Mouse (Mus musculus): Measurements from ENCODE around the gene Bloc1s3. TPM values are rescaled to one million over a fixed set of nuclear protein-coding genes. Genes with fewer than 3 reads are reported as not detected.

The Bloc1s3 gene
- total and polyA plus RNA-seq, 2 experiments from 2014 or later = 5.1 to 17.3 TPM

DNA sequence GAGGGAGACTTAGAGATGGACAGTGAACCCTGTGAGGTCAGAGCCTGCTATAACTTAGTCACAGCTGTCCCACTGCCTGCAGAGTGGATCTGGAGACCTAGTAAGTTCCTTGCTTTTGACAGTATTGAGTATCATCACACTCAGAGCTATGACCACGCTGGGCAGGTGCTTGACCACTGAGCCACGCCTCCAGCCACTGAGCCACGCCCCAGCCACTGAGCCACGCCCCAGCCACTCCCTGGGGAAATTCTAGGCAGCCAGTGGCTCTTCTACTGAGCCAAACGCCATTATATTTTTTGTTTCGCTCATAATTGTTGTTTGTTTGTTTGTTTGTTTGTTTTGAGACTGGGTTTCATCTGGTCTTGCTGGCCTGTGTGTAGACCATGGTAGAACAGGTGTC lies 40.5 kb downstream of the Bloc1s3 start:
- Histone ChIP-seq H3K4me2 (ENCODE audit: low read depth) (no peak overlapping the region), H3K36me3 (ENCODE audit: insufficient read depth) (no peaks in the 10 kb centered on the region), H3K4me3 (ENCODE audit: low read depth, low read length) (no peak overlapping the region), H3K9ac (no peak overlapping the region), H3K27me3 (ENCODE audit: insufficient read depth, low read length) (peaks cover 36% of the 10 kb centered on the region), H3K27ac (ENCODE audit: low read depth, low read length) (no peak overlapping the region), H3K9me3 (ENCODE audit: low read length) (no peaks in the 10 kb centered on the region), H3K4me1 (ENCODE audit: insufficient read depth) (no peaks in the 10 kb centered on the region)
- 51% methylated on average over 6 of the region's 6 CpGs for WGBS
- DNase-seq (no peak), ATAC-seq (no peak)
- TF ChIP-seq CTCF (IDR thresholded peaks at IDR 0.05; ENCODE audit: low read depth) = no peak

DNA sequence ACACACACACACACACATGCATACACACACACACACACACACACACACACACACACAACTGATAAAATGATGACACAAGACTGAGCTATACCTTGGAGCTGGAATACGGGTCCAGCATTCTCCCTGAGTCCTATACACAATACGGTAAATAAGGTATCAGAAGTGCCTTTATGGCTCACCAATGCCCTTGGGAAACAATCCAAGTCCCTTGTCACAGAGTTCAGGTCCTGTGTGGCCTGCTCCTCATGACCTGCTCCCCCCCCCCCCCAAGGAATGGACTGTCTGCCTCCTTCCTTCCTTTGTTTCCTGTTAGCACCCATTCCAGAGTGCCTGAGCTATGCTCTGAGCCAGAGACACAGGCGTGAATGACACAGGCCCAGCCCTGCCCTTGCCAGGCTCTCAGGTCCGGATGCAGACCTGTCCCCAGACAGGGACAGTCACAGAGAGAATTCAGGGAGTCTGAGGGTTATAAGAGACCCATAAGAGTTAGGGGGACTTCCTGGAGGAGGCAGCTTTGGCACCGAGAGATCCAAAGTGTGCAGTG lies 41.5 kb downstream of the Bloc1s3 start:
- DNase-seq (no peak), ATAC-seq (no peak)
- Histone ChIP-seq H3K4me3 (ENCODE audit: low read depth, low read length) (no peak overlapping the region), H3K9ac (no peak overlapping the region), H3K27me3 (ENCODE audit: insufficient read depth, low read length) (peaks cover 27% of the 10 kb centered on the region), H3K4me1 (ENCODE audit: insufficient read depth) (no peaks in the 10 kb centered on the region), H3K9me3 (ENCODE audit: low read length) (no peaks in the 10 kb centered on the region), H3K27ac (ENCODE audit: low read depth, low read length) (no peak overlapping the region), H3K36me3 (ENCODE audit: insufficient read depth) (no peaks in the 10 kb centered on the region), H3K4me2 (ENCODE audit: low read depth) (no peak overlapping the region)
- TF ChIP-seq CTCF (IDR thresholded peaks at IDR 0.05; ENCODE audit: low read depth) = no peak
- WGBS = 64% methylated on average over 5 of the region's 5 CpGs

DNA sequence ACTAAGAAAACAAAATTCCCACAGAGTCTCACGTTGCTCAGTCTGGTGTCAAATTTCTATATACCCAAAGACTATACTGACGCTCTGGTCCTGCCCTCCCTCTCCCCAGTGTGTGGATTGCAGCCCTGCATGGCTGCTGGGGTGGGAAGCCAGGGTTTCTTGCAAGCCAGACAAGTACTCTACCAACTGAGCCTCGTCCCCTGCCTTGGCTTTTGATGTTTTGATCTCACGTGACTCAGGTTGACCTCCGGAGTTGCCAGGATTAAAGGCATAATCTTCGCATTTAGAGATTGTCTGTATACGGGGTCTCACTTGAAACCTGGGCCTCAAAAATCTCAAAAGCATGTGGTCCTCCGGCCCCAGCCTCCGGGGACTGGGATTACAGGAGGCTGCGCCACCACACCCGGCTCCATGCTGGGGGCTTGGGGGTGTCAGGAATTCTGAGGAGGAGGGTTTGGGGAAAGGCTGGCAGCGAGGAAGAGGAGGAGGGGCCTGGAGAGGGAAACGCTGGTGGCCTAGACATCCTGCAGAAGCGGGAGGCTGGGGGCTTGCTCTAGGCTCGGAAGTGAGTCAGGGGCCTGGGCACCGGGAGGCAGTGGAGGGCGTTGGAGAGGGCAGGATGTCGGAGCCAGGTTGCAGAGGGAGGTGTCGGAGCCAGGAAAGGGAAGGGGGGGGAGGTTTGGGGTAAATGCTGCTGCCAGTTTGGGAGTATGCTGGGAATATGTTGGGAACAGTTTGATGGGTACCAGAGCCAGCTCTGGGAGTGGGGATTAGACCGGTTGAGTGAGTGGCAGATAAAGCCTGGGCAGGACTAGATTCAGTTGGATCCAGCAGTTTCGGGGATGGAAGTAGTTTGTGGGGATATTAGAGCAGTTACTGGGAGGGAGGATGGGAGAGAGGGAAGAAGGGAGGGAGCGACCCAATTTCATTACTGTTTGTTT lies 43.5 kb downstream of the Bloc1s3 start:
- H3K4me2 ChIP-seq (ENCODE audit: low read depth) = peak overlapping the region; percentile 17; the same call in 1 of the 2 replicates
- 12% methylated on average over 22 of the region's 22 CpGs for WGBS
- DNase-seq (no peak), ATAC-seq (peak; percentile 50; the same call in 1 of the 2 replicates)
- 0 out of 2 replicates have a peak overlapping the region, but pooled peaks have one; percentile 3 for H3K9ac ChIP-seq
- no peaks in the 10 kb centered on the region for H3K9me3 ChIP-seq (ENCODE audit: low read length)
- no peak for TF ChIP-seq CTCF (IDR thresholded peaks at IDR 0.05; ENCODE audit: low read depth)
- H3K27me3 ChIP-seq (ENCODE audit: insufficient read depth, low read length) = peaks cover 14% of the 10 kb centered on the region
- H3K27ac ChIP-seq (ENCODE audit: low read depth, low read length) = no peak overlapping the region
- H3K4me3 ChIP-seq (ENCODE audit: low read depth, low read length) = no peak overlapping the region
- no peaks in the 10 kb centered on the region for H3K36me3 ChIP-seq (ENCODE audit: insufficient read depth)
- H3K4me1 ChIP-seq (ENCODE audit: insufficient read depth) = peaks cover 2% of the 10 kb centered on the region; the same call in 1 of the 2 replicates

DNA sequence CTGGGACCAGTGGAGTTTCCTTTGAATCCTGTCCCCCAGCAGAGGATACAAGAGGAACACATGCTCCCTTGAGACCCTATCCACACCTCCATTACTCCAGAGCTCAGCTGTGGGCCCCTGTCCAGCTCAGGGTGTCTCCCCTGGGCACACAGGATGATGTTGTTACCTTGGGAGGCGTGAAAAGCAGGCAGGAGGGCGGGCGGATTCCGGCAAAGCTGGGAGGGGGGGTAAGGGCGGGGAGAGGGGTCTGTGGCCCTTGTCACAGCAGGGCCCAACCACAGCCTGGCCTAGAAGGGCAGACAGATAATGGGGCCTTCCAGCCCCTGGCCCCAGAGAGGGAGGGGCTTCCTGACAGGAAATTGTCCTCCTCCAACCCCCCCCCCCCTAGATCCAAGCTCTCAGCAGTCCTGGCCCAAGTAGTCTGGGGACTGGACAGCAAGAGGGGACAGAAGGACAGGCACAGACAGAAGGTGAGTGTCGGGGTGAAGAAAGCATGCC lies 45.2 kb downstream of the Bloc1s3 start, which contains the start of gene Exoc3l2:
Exoc3l2 (plus strand) TSS at position 448 of the 498 bp plus-strand sequence.
- Histone ChIP-seq H3K27me3 (ENCODE audit: insufficient read depth, low read length) (peaks cover 7% of the 10 kb centered on the region), H3K9ac (no peak within 1 kb of the TSS), H3K4me1 (ENCODE audit: insufficient read depth) (peaks cover 6% of the 10 kb centered on the region; the same call in 1 of the 2 replicates), H3K36me3 (ENCODE audit: insufficient read depth) (no peaks in the 10 kb centered on the region), H3K4me2 (ENCODE audit: low read depth) (no peak within 1 kb of the TSS), H3K4me3 (ENCODE audit: low read depth, low read length) (no peak within 1 kb of the TSS), H3K27ac (ENCODE audit: low read depth, low read length) (no peak within 1 kb of the TSS), H3K9me3 (ENCODE audit: low read length) (no peaks in the 10 kb centered on the region)
- no peak for DNase-seq
- WGBS = 19% methylated on average over 6 of the region's 6 CpGs
- no peak for TF ChIP-seq CTCF (IDR thresholded peaks at IDR 0.05; ENCODE audit: low read depth)
- no peak for ATAC-seq

DNA sequence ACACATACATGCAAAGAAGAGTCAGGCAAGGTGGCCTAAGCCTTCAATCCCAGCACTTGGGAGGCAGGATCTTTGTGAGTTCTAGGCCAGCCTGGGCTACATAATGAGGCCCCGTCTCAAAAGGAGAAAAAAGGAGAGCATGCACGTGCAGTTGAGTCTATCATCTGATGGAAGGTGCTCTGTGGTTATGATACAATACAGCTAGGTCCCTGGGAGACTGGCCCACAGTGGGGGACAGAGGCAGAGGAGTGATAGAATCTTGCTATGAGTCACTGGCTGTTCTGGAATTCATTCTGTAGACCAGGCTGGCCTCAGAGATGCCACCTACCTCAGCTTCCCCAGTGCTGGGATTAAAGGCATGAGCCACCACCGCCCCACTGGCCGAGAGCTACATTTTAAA lies 45.7 kb downstream of the Bloc1s3 start:
- WGBS = 66% methylated on average over 4 of the region's 4 CpGs
- Histone ChIP-seq H3K9ac (no peak overlapping the region), H3K4me2 (ENCODE audit: low read depth) (no peak overlapping the region), H3K36me3 (ENCODE audit: insufficient read depth) (no peaks in the 10 kb centered on the region), H3K4me1 (ENCODE audit: insufficient read depth) (peaks cover 8% of the 10 kb centered on the region), H3K27ac (ENCODE audit: low read depth, low read length) (no peak overlapping the region), H3K4me3 (ENCODE audit: low read depth, low read length) (no peak overlapping the region), H3K27me3 (ENCODE audit: insufficient read depth, low read length) (peaks cover 4% of the 10 kb centered on the region), H3K9me3 (ENCODE audit: low read length) (no peaks in the 10 kb centered on the region)
- DNase-seq = no peak
- no peak for ATAC-seq
- TF ChIP-seq CTCF (IDR thresholded peaks at IDR 0.05; ENCODE audit: low read depth) = no peak

DNA sequence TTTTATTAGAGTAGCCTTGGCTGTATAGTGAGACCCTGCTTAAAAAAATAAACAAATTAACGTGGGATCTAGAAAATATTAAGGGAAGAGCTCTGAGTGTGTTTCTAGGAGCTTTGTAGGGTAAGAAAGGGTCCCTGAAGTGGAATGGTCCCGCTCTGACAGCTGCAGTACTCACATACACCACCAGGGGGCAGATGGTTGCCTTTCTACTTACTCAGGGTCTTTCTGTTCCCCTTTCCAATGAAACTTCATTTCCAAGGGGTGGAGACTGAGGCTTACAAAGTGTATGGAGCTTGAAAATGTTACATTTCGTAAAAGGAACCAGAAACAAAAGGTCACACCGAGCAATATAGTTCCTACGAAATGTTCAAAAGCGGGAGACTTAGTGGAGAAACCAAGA lies 46.7 kb downstream of the Bloc1s3 start:
- no peak overlapping the region for H3K4me3 ChIP-seq (ENCODE audit: low read depth, low read length)
- no peaks in the 10 kb centered on the region for H3K9me3 ChIP-seq (ENCODE audit: low read length)
- H3K4me2 ChIP-seq (ENCODE audit: low read depth) = no peak overlapping the region
- ATAC-seq (no peak; the same call in 1 of the 2 replicates), DNase-seq (peak; percentile 90)
- H3K36me3 ChIP-seq (ENCODE audit: insufficient read depth) = 0 out of 2 replicates have a peak, but pooled peaks cover under 1% of the 10 kb centered on the region
- H3K27ac ChIP-seq (ENCODE audit: low read depth, low read length) = no peak overlapping the region
- WGBS = 6% methylated on average over 6 of the region's 6 CpGs
- no peak overlapping the region for H3K9ac ChIP-seq
- H3K27me3 ChIP-seq (ENCODE audit: insufficient read depth, low read length) = no peaks in the 10 kb centered on the region; the same call in 1 of the 2 replicates
- H3K4me1 ChIP-seq (ENCODE audit: insufficient read depth) = peaks cover 16% of the 10 kb centered on the region
- TF ChIP-seq CTCF (IDR thresholded peaks at IDR 0.05; ENCODE audit: low read depth) = peak; percentile 93

All from forebrain, postnatal 0 days (tissue).